Mouse (Mus musculus): ENCODE measurements around the gene Entpd1.

DNA sequence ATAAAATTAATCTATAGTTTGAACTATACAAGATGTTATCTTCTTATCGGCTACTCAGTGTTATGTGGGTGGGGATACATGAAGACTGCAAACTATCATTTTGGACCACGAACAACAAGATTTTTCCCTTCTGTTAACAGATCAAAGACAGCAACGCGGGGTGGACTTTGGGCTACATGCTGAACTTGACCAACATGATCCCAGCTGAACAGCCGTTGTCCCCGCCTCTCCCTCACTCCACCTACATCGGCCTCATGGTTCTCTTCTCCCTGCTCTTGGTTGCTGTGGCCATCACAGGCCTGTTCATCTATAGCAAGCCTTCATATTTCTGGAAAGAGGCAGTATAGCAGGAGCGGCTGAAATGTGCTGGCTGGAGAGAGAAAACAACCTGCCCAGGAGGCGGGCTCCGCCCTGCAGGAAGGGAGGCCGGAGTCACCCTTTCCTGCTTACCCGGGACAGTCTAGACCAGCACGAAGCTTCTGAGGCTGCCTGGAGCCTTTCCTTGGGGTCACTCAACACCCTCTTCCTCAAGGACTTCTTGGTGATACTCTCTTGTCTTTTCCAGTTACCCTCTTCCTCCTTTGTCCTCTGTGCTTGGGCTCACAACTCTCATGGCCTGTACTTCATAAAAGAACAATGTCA is 126.6 kb downstream of the Entpd1 start:
- TF ChIP-seq CTCF (conservative IDR thresholded peaks at IDR 0.05; ENCODE audit: insufficient read depth, insufficient read length, low read depth, low read length) (no peak), POLR2A (IDR thresholded peaks at IDR 0.05; ENCODE audit: low read depth, low read length) (no peak)

Measured in kidney, adult 2 months (tissue).